Mouse (Mus musculus) layer of hippocampus, adult 9-10 months (tissue): ENCODE data around the gene Crtc1.

Experiments used
- DNase-seq: peaks from one replicate; pipeline ENCODE4 v3.0.0; 2022; ENCODE audit warnings: low spot score

The Crtc1 gene

GRCm38 (mm10) chr8:70347860-70348420, 91.4 kb downstream of the Crtc1 start:
- no peak for DNase-seq

DNA sequence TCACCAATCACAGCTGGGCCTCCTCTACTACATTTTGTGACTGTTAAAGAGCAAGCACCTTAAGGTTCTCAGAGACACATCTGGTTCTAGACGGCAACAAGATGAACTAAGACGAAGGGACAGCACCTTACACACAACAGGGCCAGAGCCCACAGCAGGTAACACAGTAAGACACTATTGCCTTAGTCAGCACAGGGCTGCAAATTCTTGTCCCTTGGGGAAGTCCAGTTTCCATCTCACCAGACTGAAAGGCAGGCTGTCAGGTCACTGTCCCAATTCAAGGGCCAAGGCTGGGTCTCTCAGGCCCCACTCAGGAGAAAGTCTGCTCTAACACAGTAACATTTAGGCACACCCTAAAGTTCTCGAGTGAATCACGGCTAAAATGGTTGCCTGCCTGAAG, 91.9 kb downstream of the Crtc1 start:
- no peak for DNase-seq

- no peak for DNase-seq
Observed at GRCm38 (mm10) chr8:70344279-70344678, 95.1 kb downstream of the Crtc1 start.

DNA sequence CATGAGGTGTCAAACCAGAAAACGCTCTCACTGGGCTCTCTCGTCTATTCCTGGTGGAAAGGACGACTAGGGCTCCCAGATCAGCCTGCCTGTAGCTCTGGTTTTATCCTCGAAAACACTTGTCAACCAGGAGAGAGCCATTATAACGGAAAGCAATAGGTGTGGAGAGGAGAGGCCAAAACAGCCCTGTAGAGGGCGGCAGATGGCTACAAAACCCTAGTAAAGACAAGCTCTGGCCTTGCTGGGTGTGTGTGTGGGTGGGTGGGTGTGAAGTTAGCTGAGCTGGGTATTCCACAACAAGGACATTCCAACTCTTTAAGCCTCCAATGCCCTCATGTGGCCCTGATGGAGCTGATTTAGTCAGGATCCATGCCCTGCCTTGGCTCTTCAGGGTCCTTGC, 95.7 kb downstream of the Crtc1 start:
- no peak for DNase-seq

- DNase-seq: no peak
Observed at GRCm38 (mm10) chr8:70343076-70343475, 96.3 kb downstream of the Crtc1 start.

GRCm38 (mm10) chr8:70342007-70342406, 97.4 kb downstream of the Crtc1 start:
- DNase-seq: no peak

GRCm38 (mm10) chr8:70340659-70341058, 98.7 kb downstream of the Crtc1 start:
- no peak for DNase-seq

DNA sequence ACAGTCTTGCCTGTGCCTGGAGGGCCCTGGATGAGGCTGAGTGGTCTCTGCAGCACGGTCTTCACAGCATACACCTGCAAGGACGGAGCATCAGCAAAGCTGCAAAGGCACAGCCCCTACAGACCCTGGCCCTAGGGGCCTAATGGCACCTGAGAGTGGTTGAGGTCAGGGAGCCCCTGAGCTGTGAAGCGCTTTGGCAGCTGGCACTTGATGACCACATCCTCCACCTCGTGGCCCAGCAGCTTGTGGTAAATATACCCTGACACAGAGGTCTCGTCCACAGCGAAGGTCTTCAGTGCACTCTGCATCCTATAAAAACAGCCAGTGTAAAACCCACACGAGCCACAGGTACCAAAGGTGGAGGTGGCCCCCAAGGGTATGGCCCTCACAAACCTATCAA, 100.4 kb downstream of the Crtc1 start:
- no peak for DNase-seq

- no peak for DNase-seq
Observed at GRCm38 (mm10) chr8:70332878-70333202, 106.5 kb downstream of the Crtc1 start.
